Mouse (Mus musculus) testis, adult 2 months (tissue): ENCODE results near the gene Ccdc82.

Experiments
- CTCF ChIP-seq: fragments of 200-500 bp; IDR thresholded peaks from 2 replicates; pipeline ENCODE4 v1.5.1; 2012; ENCODE audit warnings: low read depth, mild to moderate bottlenecking, inconsistent platforms, low read length, moderate library complexity; ENCODE audit not compliant: control insufficient read depth, insufficient read depth, insufficient replicate concordance
- POLR2A ChIP-seq: fragments of 200-500 bp; IDR thresholded peaks from 2 replicates; pipeline ENCODE4 v1.6.1; 2012; ENCODE audit warnings: low read depth, mild to moderate bottlenecking, inconsistent platforms, low read length, moderate library complexity; ENCODE audit not compliant: control insufficient read depth

DNA sequence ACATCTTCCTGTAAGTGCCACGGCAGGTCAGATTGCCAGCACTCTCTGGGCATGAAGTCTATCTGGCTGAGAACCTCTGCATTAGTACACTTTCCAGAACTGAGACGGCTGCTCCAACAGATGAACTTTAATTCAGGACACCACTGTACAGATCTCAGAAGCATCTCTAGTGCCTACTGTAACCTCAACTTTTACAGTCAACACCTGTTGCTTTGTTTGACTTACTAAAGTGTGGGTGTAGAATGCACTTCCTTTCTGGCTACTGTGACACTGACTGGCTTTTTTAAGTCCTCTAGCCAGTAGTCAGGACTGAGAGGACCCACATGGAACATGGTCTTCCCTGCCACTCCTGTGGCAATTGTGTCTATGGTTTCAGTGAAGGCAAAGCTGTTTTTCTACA lies 76.3 kb downstream of the Ccdc82 start:
- TF ChIP-seq CTCF = no peak
- TF ChIP-seq POLR2A = no peak
